Mouse (Mus musculus) intestine, embryonic 15.5 days (tissue): Measurements from ENCODE around the gene Tnfrsf23. TPM values are rescaled to one million over a fixed set of nuclear protein-coding genes. Genes with fewer than 3 reads are reported as not detected.
"Not testable (repeated sequence)": the region's sequence is repeated elsewhere in the genome, so short reads cannot be mapped to it uniquely, and the experiment has no call there.

Experiments
- ATAC-seq: fragments of 200-750 bp; cut with Nextera tagmentation; 2 replicates; pipeline ENCODE4 v1.8.0; 2017; ENCODE audit warnings: moderate TSS enrichment, moderate library complexity
- H3K27ac ChIP-seq: fragments of 300-500 bp; sonication (generic); 2 replicates; pipeline ENCODE4 v1.5.1; 2015; ENCODE audit warnings: mild to moderate bottlenecking, inconsistent platforms
- H3K27me3 ChIP-seq: fragments of 300-500 bp; sonication (generic); replicated peaks from 2 replicates; pipeline ENCODE4 v1.6.1; 2015; ENCODE audit warnings: inconsistent platforms
- H3K36me3 ChIP-seq: fragments of 300-500 bp; sonication (generic); 2 replicates; pipeline ENCODE4 v1.6.1; 2015; ENCODE audit warnings: inconsistent platforms
- H3K4me1 ChIP-seq: fragments of 300-500 bp; sonication (generic); replicated peaks from 2 replicates; pipeline ENCODE4 v1.6.1; 2015; ENCODE audit warnings: inconsistent platforms
- H3K4me2 ChIP-seq: fragments of 300-500 bp; sonication (generic); replicated peaks from 2 replicates; pipeline ENCODE4 v1.6.1; 2015; ENCODE audit warnings: mild to moderate bottlenecking, inconsistent platforms
- H3K4me3 ChIP-seq: fragments of 300-500 bp; sonication (generic); replicated peaks from 2 replicates; pipeline ENCODE4 v1.5.1; 2015; ENCODE audit warnings: inconsistent platforms
- H3K9ac ChIP-seq: fragments of 300-500 bp; sonication (generic); 2 replicates; pipeline ENCODE4 v1.6.1; 2015; ENCODE audit warnings: inconsistent platforms
- H3K9me3 ChIP-seq: fragments of 300-500 bp; sonication (generic); 2 replicates; pipeline ENCODE4 v1.6.1; 2016; ENCODE audit warnings: inconsistent platforms
- WGBS: fragments of 180-500 bp; shearing (Covaris S2); methylation state at CpG from one replicate; pipeline ENCODE4 v1.1.7; 2015; 5-methylcytosine and 5-hydroxymethylcytosine counted together
- polyA plus RNA-seq: library from polyadenylated mRNA; unstranded; fragments of >200 nt; fragmentation: Nextera tagmentation; extraction: Ambion mirVana; gene quantifications from 2 replicates; pipeline ENCODE4 v1.2.1, GENCODE M21; 2015

Gene Tnfrsf23
- polyA plus RNA-seq, 1 experiment from 2014 or later = 1.2 TPM

- WGBS = 80% methylated on average over 2 of the region's 2 CpGs
- not testable (repeated sequence) for H3K27ac ChIP-seq, H3K4me3 ChIP-seq, H3K27me3 ChIP-seq, H3K9me3 ChIP-seq, H3K4me1 ChIP-seq, ATAC-seq, H3K4me2 ChIP-seq, H3K36me3 ChIP-seq, H3K9ac ChIP-seq
Measured at GRCm38 (mm10) chr7:143679650-143680049, 6.0 kb downstream of the Tnfrsf23 start.

- H3K36me3 ChIP-seq = no peaks in the 10 kb centered on the region
- no peaks in the 10 kb centered on the region for H3K4me1 ChIP-seq
- H3K9me3 ChIP-seq = no peaks in the 10 kb centered on the region
- H3K27me3 ChIP-seq = no peaks in the 10 kb centered on the region
- no peak overlapping the region for H3K9ac ChIP-seq
- no peak overlapping the region for H3K27ac ChIP-seq
- H3K4me3 ChIP-seq = no peak overlapping the region
- no peak overlapping the region for H3K4me2 ChIP-seq
- ATAC-seq = no peak
Measured at GRCm38 (mm10) chr7:143666427-143667311, 19.0 kb downstream of the Tnfrsf23 start.

- no peak for ATAC-seq
Measured at GRCm38 (mm10) chr7:143663470-143663869, 22.2 kb downstream of the Tnfrsf23 start.

GRCm38 (mm10) chr7:143660797-143661196 is 24.9 kb downstream of the Tnfrsf23 start:
- no peak overlapping the region for H3K9ac ChIP-seq
- no peaks in the 10 kb centered on the region for H3K9me3 ChIP-seq
- no peak overlapping the region for H3K4me2 ChIP-seq
- ATAC-seq = no peak
- H3K4me1 ChIP-seq = no peaks in the 10 kb centered on the region
- H3K27me3 ChIP-seq = no peaks in the 10 kb centered on the region
- H3K36me3 ChIP-seq = no peaks in the 10 kb centered on the region
- no peak overlapping the region for H3K4me3 ChIP-seq
- H3K27ac ChIP-seq = no peak overlapping the region

More at GRCm38 (mm10) chr7:143663470-143663869, 22.2 kb downstream of the Tnfrsf23 start:
- H3K27ac ChIP-seq = no peak overlapping the region
- H3K27me3 ChIP-seq = no peaks in the 10 kb centered on the region
- H3K9ac ChIP-seq = no peak overlapping the region
- no peak overlapping the region for H3K4me3 ChIP-seq
- no peak overlapping the region for H3K4me2 ChIP-seq
- 78% methylated on average over 2 of the region's 2 CpGs for WGBS
- H3K36me3 ChIP-seq = no peaks in the 10 kb centered on the region
- H3K9me3 ChIP-seq = no peaks in the 10 kb centered on the region
- no peaks in the 10 kb centered on the region for H3K4me1 ChIP-seq

- H3K4me1 ChIP-seq, H3K9ac ChIP-seq, H3K36me3 ChIP-seq, H3K9me3 ChIP-seq, H3K27me3 ChIP-seq, H3K27ac ChIP-seq: not testable (repeated sequence)
- WGBS = 50% methylated on average over 10 of the region's 10 CpGs
- 0 out of 2 replicates have a peak, but pooled peaks have one; percentile 25 for ATAC-seq
- Histone ChIP-seq H3K4me2 (peak overlapping the region; percentile 96), H3K4me3 (peak overlapping the region; percentile 71)
Measured at GRCm38 (mm10) chr7:143649769-143650346, 35.8 kb downstream of the Tnfrsf23 start.

- 3% methylated on average over 39 of the region's 39 CpGs for WGBS
- H3K27me3 ChIP-seq = no peaks in the 10 kb centered on the region
- H3K9ac ChIP-seq = peak within 1 kb of the TSS; percentile 63
Measured at GRCm38 (mm10) chr7:143649034-143649768, 36.5 kb downstream of the Tnfrsf23 start, which contains the start of gene Tnfrsf22. Gene Tnfrsf22, minus strand, starts transcription at chr7:143649661.

GRCm38 (mm10) chr7:143643949-143644348 is 41.7 kb downstream of the Tnfrsf23 start:
- WGBS = 88% methylated on average over 2 of the region's 2 CpGs
- H3K27me3 ChIP-seq, ATAC-seq, H3K9me3 ChIP-seq, H3K36me3 ChIP-seq, H3K9ac ChIP-seq, H3K4me1 ChIP-seq, H3K27ac ChIP-seq, H3K4me2 ChIP-seq, H3K4me3 ChIP-seq: not testable (repeated sequence)

More at GRCm38 (mm10) chr7:143649034-143649768, 36.5 kb downstream of the Tnfrsf23 start, which contains the start of gene Tnfrsf22:
- Histone ChIP-seq H3K36me3 (no peaks in the 10 kb centered on the region), H3K4me2 (peak within 1 kb of the TSS; percentile 96), H3K27ac (no peak within 1 kb of the TSS), H3K4me3 (peak within 1 kb of the TSS; percentile 71), H3K4me1 (no peaks in the 10 kb centered on the region), H3K9me3 (no peaks in the 10 kb centered on the region)
- peak; percentile 99 for ATAC-seq

- no peaks in the 10 kb centered on the region for H3K9me3 ChIP-seq
- ATAC-seq = no peak
- 97% methylated on average over 1 of the region's 1 CpGs for WGBS
Measured at GRCm38 (mm10) chr7:143636674-143637073, 49.0 kb downstream of the Tnfrsf23 start.

GRCm38 (mm10) chr7:143631503-143631902 is 54.2 kb downstream of the Tnfrsf23 start:
- ATAC-seq = no peak
- H3K27me3 ChIP-seq = no peaks in the 10 kb centered on the region
- no peak overlapping the region for H3K4me2 ChIP-seq
- no peaks in the 10 kb centered on the region for H3K4me1 ChIP-seq
- H3K4me3 ChIP-seq = no peak overlapping the region
- H3K9ac ChIP-seq = no peak overlapping the region
- WGBS = 62% methylated on average over 2 of the region's 2 CpGs
- H3K36me3 ChIP-seq = no peaks in the 10 kb centered on the region
- no peaks in the 10 kb centered on the region for H3K9me3 ChIP-seq
- H3K27ac ChIP-seq = no peak overlapping the region

More at GRCm38 (mm10) chr7:143636674-143637073, 49.0 kb downstream of the Tnfrsf23 start:
- no peaks in the 10 kb centered on the region for H3K27me3 ChIP-seq
- H3K4me1 ChIP-seq = no peaks in the 10 kb centered on the region
- H3K27ac ChIP-seq = no peak overlapping the region
- H3K4me3 ChIP-seq = no peak overlapping the region
- H3K9ac ChIP-seq = no peak overlapping the region
- no peaks in the 10 kb centered on the region for H3K36me3 ChIP-seq
- no peak overlapping the region for H3K4me2 ChIP-seq

GRCm38 (mm10) chr7:143629501-143629900 is 56.2 kb downstream of the Tnfrsf23 start:
- no peaks in the 10 kb centered on the region for H3K27me3 ChIP-seq
- no peaks in the 10 kb centered on the region for H3K36me3 ChIP-seq
- no peak overlapping the region for H3K27ac ChIP-seq
- no peak overlapping the region for H3K9ac ChIP-seq
- WGBS = 25% methylated on average over 1 of the region's 1 CpGs
- H3K9me3 ChIP-seq = no peaks in the 10 kb centered on the region
- H3K4me3 ChIP-seq = no peak overlapping the region
- H3K4me1 ChIP-seq = no peaks in the 10 kb centered on the region
- no peak overlapping the region for H3K4me2 ChIP-seq
- no peak for ATAC-seq

- Histone ChIP-seq H3K9me3 (no peaks in the 10 kb centered on the region), H3K4me1 (no peaks in the 10 kb centered on the region), H3K36me3 (no peaks in the 10 kb centered on the region), H3K9ac (no peak within 1 kb of the TSS), H3K27ac (no peak within 1 kb of the TSS), H3K4me3 (no peak within 1 kb of the TSS), H3K27me3 (no peaks in the 10 kb centered on the region), H3K4me2 (no peak within 1 kb of the TSS)
- WGBS = 88% methylated on average over 1 of the region's 1 CpGs
- no peak for ATAC-seq
Measured at GRCm38 (mm10) chr7:143628540-143628939, 57.1 kb downstream of the Tnfrsf23 start, which contains the start of gene Tnfrsf26. Gene Tnfrsf26, minus strand, starts transcription at chr7:143628722.
